Mouse (Mus musculus): ENCODE measurements at regions not wholly inside any gene's neighbourhood (a gene's known extent, or its start where the extent isn't known, plus 50 kb on each side); places are given as distances from the start of the nearest gene placed in this dataset.
A peak's percentile ranks its signal among the peaks of the same experiment; 100 is the strongest.
"Not testable (repeated sequence)": the region's sequence is repeated elsewhere in the genome, so short reads cannot be mapped to it uniquely, and the experiment has no call there.

- 51% methylated on average over 2 of the region's 2 CpGs for WGBS
- ATAC-seq (ENCODE audit: low FRiP score): no peak
- H3K4me1 ChIP-seq (replicated peaks): 0 out of 2 replicates have a peak, but pooled peaks cover 6% of the 10 kb centered on the region
- H3K9me3 ChIP-seq: no peaks in the 10 kb centered on the region
- no peaks in the 10 kb centered on the region for H3K36me3 ChIP-seq
- H3K4me3 ChIP-seq: no peak overlapping the region
- H3K4me2 ChIP-seq: no peak overlapping the region
- no peak overlapping the region for H3K27ac ChIP-seq
- no peaks in the 10 kb centered on the region for H3K27me3 ChIP-seq
- no peak overlapping the region for H3K9ac ChIP-seq
These were observed 55.6 kb upstream of the Zfp366 start for GRCm38 (mm10) chr13:99128979-99129378.

GRCm38 (mm10) chr13:99128284-99128691 lies 56.3 kb upstream of the Zfp366 start:
- Histone ChIP-seq H3K4me2 (no peak overlapping the region), H3K9ac (no peak overlapping the region), H3K36me3 (no peaks in the 10 kb centered on the region), H3K27me3 (no peaks in the 10 kb centered on the region), H3K4me3 (no peak overlapping the region), H3K9me3 (no peaks in the 10 kb centered on the region), H3K4me1 (replicated peaks) (0 out of 2 replicates have a peak, but pooled peaks cover 6% of the 10 kb centered on the region), H3K27ac (no peak overlapping the region)
- 84% methylated on average over 5 of the region's 5 CpGs for WGBS
- ATAC-seq (ENCODE audit: low FRiP score): no peak

- no peaks in the 10 kb centered on the region for H3K36me3 ChIP-seq
- H3K4me2 ChIP-seq: no peak overlapping the region
- H3K4me3 ChIP-seq: no peak overlapping the region
- 0 out of 2 replicates have a peak, but pooled peaks cover 6% of the 10 kb centered on the region for H3K4me1 ChIP-seq (replicated peaks)
- no peak for ATAC-seq (ENCODE audit: low FRiP score)
- no peaks in the 10 kb centered on the region for H3K9me3 ChIP-seq
- WGBS: 79% methylated on average over 5 of the region's 5 CpGs
- no peak overlapping the region for H3K9ac ChIP-seq
- no peak overlapping the region for H3K27ac ChIP-seq
- no peaks in the 10 kb centered on the region for H3K27me3 ChIP-seq
These were observed 56.9 kb upstream of the Zfp366 start for GRCm38 (mm10) chr13:99127716-99128115.

- not testable (repeated sequence) for H3K4me1 ChIP-seq (replicated peaks); H3K4me2 ChIP-seq; H3K27ac ChIP-seq; H3K36me3 ChIP-seq; H3K4me3 ChIP-seq; H3K9ac ChIP-seq; ATAC-seq (ENCODE audit: low FRiP score); H3K9me3 ChIP-seq; H3K27me3 ChIP-seq
- WGBS: 98% methylated on average over 10 of the region's 10 CpGs
These were observed 57.7 kb upstream of the Zfp366 start for GRCm38 (mm10) chr13:99126971-99127370.

- no peak for ATAC-seq (ENCODE audit: low FRiP score)
- Histone ChIP-seq H3K4me2 (no peak overlapping the region), H3K4me3 (no peak overlapping the region), H3K9ac (no peak overlapping the region), H3K27ac (no peak overlapping the region), H3K4me1 (replicated peaks) (0 out of 2 replicates have a peak, but pooled peaks cover 6% of the 10 kb centered on the region), H3K36me3 (no peaks in the 10 kb centered on the region), H3K27me3 (no peaks in the 10 kb centered on the region), H3K9me3 (no peaks in the 10 kb centered on the region)
- WGBS: 82% methylated on average over 8 of the region's 8 CpGs
These were observed 58.1 kb upstream of the Zfp366 start for GRCm38 (mm10) chr13:99126538-99126937.

- WGBS: 65% methylated on average over 1 of the region's 1 CpGs
- H3K4me2 ChIP-seq: no peak overlapping the region
- H3K27ac ChIP-seq: no peak overlapping the region
- no peaks in the 10 kb centered on the region for H3K9me3 ChIP-seq
- no peak overlapping the region for H3K4me3 ChIP-seq
- H3K27me3 ChIP-seq: no peaks in the 10 kb centered on the region
- no peaks in the 10 kb centered on the region for H3K36me3 ChIP-seq
- no peak overlapping the region for H3K9ac ChIP-seq
- ATAC-seq (ENCODE audit: low FRiP score): no peak
- 0 out of 2 replicates have a peak, but pooled peaks cover 6% of the 10 kb centered on the region for H3K4me1 ChIP-seq (replicated peaks)
These were observed 58.7 kb upstream of the Zfp366 start for GRCm38 (mm10) chr13:99125946-99126345.

- Histone ChIP-seq H3K4me2 (no peak overlapping the region), H3K9ac (no peak overlapping the region), H3K27ac (no peak overlapping the region), H3K4me1 (replicated peaks) (0 out of 2 replicates have a peak, but pooled peaks cover 6% of the 10 kb centered on the region), H3K36me3 (no peaks in the 10 kb centered on the region), H3K9me3 (no peaks in the 10 kb centered on the region), H3K4me3 (no peak overlapping the region), H3K27me3 (no peaks in the 10 kb centered on the region)
- no peak for ATAC-seq (ENCODE audit: low FRiP score)
- WGBS: 70% methylated on average over 10 of the region's 10 CpGs
These were observed 59.6 kb upstream of the Zfp366 start for GRCm38 (mm10) chr13:99124894-99125570.

GRCm38 (mm10) chr13:99124141-99124540 lies 60.5 kb upstream of the Zfp366 start:
- Histone ChIP-seq H3K27me3 (no peaks in the 10 kb centered on the region), H3K4me2 (no peak overlapping the region), H3K4me1 (replicated peaks) (peaks cover 9% of the 10 kb centered on the region; the same call in 1 of the 2 replicates), H3K4me3 (no peak overlapping the region), H3K9me3 (no peaks in the 10 kb centered on the region), H3K27ac (no peak overlapping the region), H3K9ac (no peak overlapping the region), H3K36me3 (no peaks in the 10 kb centered on the region)
- ATAC-seq (ENCODE audit: low FRiP score): no peak
- 37% methylated on average over 2 of the region's 2 CpGs for WGBS

GRCm38 (mm10) chr13:99123476-99124140 lies 61.0 kb upstream of the Zfp366 start:
- Histone ChIP-seq H3K27me3 (no peaks in the 10 kb centered on the region), H3K9ac (no peak overlapping the region), H3K9me3 (no peaks in the 10 kb centered on the region), H3K4me3 (no peak overlapping the region), H3K4me1 (replicated peaks) (peaks cover 9% of the 10 kb centered on the region; the same call in 1 of the 2 replicates), H3K4me2 (no peak overlapping the region), H3K36me3 (no peaks in the 10 kb centered on the region), H3K27ac (no peak overlapping the region)
- 84% methylated on average over 12 of the region's 12 CpGs for WGBS
- no peak for ATAC-seq (ENCODE audit: low FRiP score)

GRCm38 (mm10) chr13:99122539-99122938 lies 62.1 kb upstream of the Zfp366 start:
- not testable (repeated sequence) for H3K27ac ChIP-seq; H3K36me3 ChIP-seq; H3K9ac ChIP-seq; ATAC-seq (ENCODE audit: low FRiP score); H3K4me2 ChIP-seq; H3K27me3 ChIP-seq; H3K4me3 ChIP-seq; H3K9me3 ChIP-seq; H3K4me1 ChIP-seq (replicated peaks)
- WGBS: 83% methylated on average over 4 of the region's 4 CpGs

GRCm38 (mm10) chr13:99121096-99121495 lies 63.5 kb upstream of the Zfp366 start:
- Histone ChIP-seq H3K9me3 (no peaks in the 10 kb centered on the region), H3K9ac (no peak overlapping the region), H3K4me1 (replicated peaks) (peaks cover 7% of the 10 kb centered on the region; the same call in 1 of the 2 replicates), H3K27ac (no peak overlapping the region), H3K36me3 (no peaks in the 10 kb centered on the region), H3K27me3 (no peaks in the 10 kb centered on the region), H3K4me2 (no peak overlapping the region), H3K4me3 (no peak overlapping the region)
- WGBS: 98% methylated on average over 4 of the region's 4 CpGs
- ATAC-seq (ENCODE audit: low FRiP score): no peak

- Histone ChIP-seq H3K9me3 (no peaks in the 10 kb centered on the region), H3K27me3 (no peaks in the 10 kb centered on the region), H3K4me2 (no peak overlapping the region), H3K4me1 (replicated peaks) (peaks cover 7% of the 10 kb centered on the region; the same call in 1 of the 2 replicates), H3K36me3 (no peaks in the 10 kb centered on the region), H3K9ac (no peak overlapping the region), H3K27ac (no peak overlapping the region; the same call in 1 of the 2 replicates), H3K4me3 (no peak overlapping the region)
- WGBS: 93% methylated on average over 3 of the region's 3 CpGs
- ATAC-seq (ENCODE audit: low FRiP score): no peak
These were observed 64.7 kb upstream of the Zfp366 start for GRCm38 (mm10) chr13:99119941-99120340.

GRCm38 (mm10) chr13:99118901-99119300 lies 65.7 kb upstream of the Zfp366 start:
- 51% methylated on average over 7 of the region's 7 CpGs for WGBS
- no peak overlapping the region for H3K4me3 ChIP-seq
- no peak overlapping the region for H3K4me2 ChIP-seq
- no peaks in the 10 kb centered on the region for H3K27me3 ChIP-seq
- H3K9me3 ChIP-seq: no peaks in the 10 kb centered on the region
- peaks cover 7% of the 10 kb centered on the region; the same call in 1 of the 2 replicates for H3K4me1 ChIP-seq (replicated peaks)
- H3K36me3 ChIP-seq: no peaks in the 10 kb centered on the region
- no peak overlapping the region for H3K9ac ChIP-seq
- no peak overlapping the region for H3K27ac ChIP-seq
- peak; percentile 46; the same call in 1 of the 2 replicates for ATAC-seq (ENCODE audit: low FRiP score)
